Mouse (Mus musculus): Measurements from ENCODE around the gene Birc2.

GRCm38 (mm10) chr9:7845216-7845895 lies 8.5 kb upstream of the Birc2 start:
- no peak for TF ChIP-seq POLR2A (IDR thresholded peaks at IDR 0.05; ENCODE audit: borderline replicate concordance, extremely low read depth, low read depth, low read length)
- no peak for TF ChIP-seq CTCF (IDR thresholded peaks at IDR 0.05; ENCODE audit: insufficient read depth, low read length)

Data from lung, adult 2 months (tissue).